Mouse (Mus musculus): ENCODE measurements around the gene Eci1. TPM values are rescaled to one million over a fixed set of nuclear protein-coding genes. Genes with fewer than 3 reads are reported as not detected.
A peak's percentile ranks its signal among the peaks of the same experiment; 100 is the strongest.

Eci1 gene
- total RNA-seq (2018; cell fraction: chromatin; rRNA removed): 10 to 100 TPM in 4 of 26 experiments, 1 to 10 TPM in 21, not detected in 1; 1.7 to 15.3 (median 5.2) TPM
- total RNA-seq (2018; cell fraction: cytosol; rRNA removed): 10 to 100 TPM; 16.1 to 25.0 (median 20.4) TPM
- total RNA-seq (2018; cell fraction: nucleus; rRNA removed): 10 to 100 TPM in 4 of 26 experiments, 1 to 10 TPM in 22; 2.5 to 15.2 (median 6.8) TPM
- polyA plus RNA-seq (2018): 10.4 to 30.9 TPM (median 23.5 TPM) in 3 replicates

- peak within 1 kb of the TSS; percentile 47 for H3K4me3 ChIP-seq (ENCODE audit: inconsistent target)
- WGBS (ENCODE audit: missing documents): under 1% methylated on average over 46 of the region's 48 CpGs
- peak within 1 kb of the TSS; percentile 34 for H3K27ac ChIP-seq
- H3K79me2 ChIP-seq (ENCODE audit: inconsistent target): peaks cover 15% of the 10 kb centered on the region; the same call in 1 of the 2 replicates
- H3K36me3 ChIP-seq (ENCODE audit: inconsistent target): peaks cover 32% of the 10 kb centered on the region
Observed at GRCm38 (mm10) chr17:24426471-24427169, at the start of gene Eci1. Eci1 (plus strand) TSS chr17:24426641.

- no peak overlapping the region for H3K27ac ChIP-seq
- no peak overlapping the region for H3K4me3 ChIP-seq (ENCODE audit: inconsistent target)
- WGBS (ENCODE audit: missing documents): 83% methylated on average over 2 of the region's 2 CpGs
- H3K79me2 ChIP-seq (ENCODE audit: inconsistent target): no peaks in the 10 kb centered on the region
- peaks cover 85% of the 10 kb centered on the region for H3K36me3 ChIP-seq (ENCODE audit: inconsistent target)
Observed at GRCm38 (mm10) chr17:24378496-24378895, 47.9 kb upstream of the Eci1 start.

- H3K4me3 ChIP-seq (ENCODE audit: inconsistent target): no peak overlapping the region
- H3K27ac ChIP-seq: no peak overlapping the region
- WGBS (ENCODE audit: missing documents): 93% methylated on average over 8 of the region's 8 CpGs
- peaks cover 78% of the 10 kb centered on the region for H3K36me3 ChIP-seq (ENCODE audit: inconsistent target)
- H3K79me2 ChIP-seq (ENCODE audit: inconsistent target): no peaks in the 10 kb centered on the region
Observed at GRCm38 (mm10) chr17:24383789-24384188, 42.7 kb upstream of the Eci1 start.

DNA sequence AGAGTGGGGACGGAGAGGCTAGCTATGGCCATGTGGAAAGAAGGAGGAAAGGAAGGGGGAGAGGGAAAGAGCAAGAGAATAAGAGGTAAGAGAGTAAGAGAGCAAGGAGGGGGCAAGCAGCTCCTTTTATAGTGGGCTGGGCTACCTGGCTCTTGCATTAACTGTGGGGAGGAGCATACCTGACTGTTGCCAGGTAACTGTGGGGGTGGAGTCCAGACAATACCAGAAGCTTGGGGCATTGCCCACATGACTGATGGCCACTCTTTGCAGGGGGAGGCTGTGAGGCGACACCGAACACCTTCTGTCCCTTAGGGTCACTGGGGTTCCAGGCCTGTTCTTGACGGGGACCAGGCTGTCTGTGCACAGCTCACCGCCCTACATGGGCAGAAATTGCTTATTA lies 37.7 kb upstream of the Eci1 start:
- Histone ChIP-seq H3K79me2 (ENCODE audit: inconsistent target) (no peaks in the 10 kb centered on the region), H3K36me3 (ENCODE audit: inconsistent target) (peaks cover 51% of the 10 kb centered on the region), H3K4me3 (ENCODE audit: inconsistent target) (no peak overlapping the region), H3K27ac (no peak overlapping the region)
- 91% methylated on average over 5 of the region's 5 CpGs for WGBS (ENCODE audit: missing documents)

GRCm38 (mm10) chr17:24389865-24390264 lies 36.6 kb upstream of the Eci1 start:
- Histone ChIP-seq H3K27ac (no peak overlapping the region), H3K36me3 (ENCODE audit: inconsistent target) (peaks cover 39% of the 10 kb centered on the region), H3K4me3 (ENCODE audit: inconsistent target) (no peak overlapping the region), H3K79me2 (ENCODE audit: inconsistent target) (no peaks in the 10 kb centered on the region)
- whole genome bisulfite sequencing (ENCODE audit: missing documents): 23% methylated on average over 2 of the region's 2 CpGs

DNA sequence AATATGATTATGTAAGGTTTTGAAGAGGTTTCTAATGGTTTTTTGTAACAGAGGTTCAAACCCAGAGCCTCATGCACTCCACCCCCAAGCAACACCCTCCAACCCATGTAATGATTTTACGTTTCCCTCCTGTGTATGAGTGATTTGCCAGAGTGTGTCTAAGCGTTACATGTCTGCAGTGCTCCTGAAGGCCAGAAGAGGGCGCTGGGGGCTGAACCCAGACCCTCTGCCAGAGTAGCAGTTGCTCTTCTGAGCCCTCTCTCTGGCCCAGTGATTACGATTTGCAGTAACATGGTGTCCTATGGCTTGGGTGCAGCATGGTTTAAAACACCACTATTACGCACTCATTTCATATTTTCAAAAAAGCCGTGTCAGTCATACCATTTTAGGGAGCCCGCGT lies 35.3 kb upstream of the Eci1 start:
- Histone ChIP-seq H3K36me3 (ENCODE audit: inconsistent target) (peaks cover 34% of the 10 kb centered on the region), H3K27ac (no peak overlapping the region), H3K4me3 (ENCODE audit: inconsistent target) (no peak overlapping the region), H3K79me2 (ENCODE audit: inconsistent target) (no peaks in the 10 kb centered on the region)
- 81% methylated on average over 8 of the region's 8 CpGs for WGBS (ENCODE audit: missing documents)

DNA sequence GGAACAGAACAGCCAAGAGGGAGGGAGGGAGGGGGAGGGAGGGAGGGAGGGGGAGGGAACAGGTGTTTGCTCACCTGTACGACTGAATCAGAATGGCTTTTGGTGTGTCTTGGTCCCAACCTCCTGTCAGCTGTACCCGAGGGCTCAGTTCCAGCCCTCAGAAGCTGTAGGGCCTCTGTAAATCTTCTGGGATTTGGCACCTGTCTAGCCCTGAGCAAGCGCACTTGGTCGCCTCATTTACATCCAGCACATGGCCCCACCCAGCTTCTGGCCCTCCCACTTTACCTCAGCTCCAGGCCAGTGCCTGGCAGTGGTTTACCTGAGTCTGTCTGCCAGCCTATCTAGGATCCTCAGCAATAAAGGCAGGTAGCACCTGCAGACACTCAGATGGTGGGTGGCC lies 32.9 kb upstream of the Eci1 start:
- 100% methylated on average over 3 of the region's 4 CpGs for WGBS (ENCODE audit: missing documents)
- Histone ChIP-seq H3K79me2 (ENCODE audit: inconsistent target) (no peaks in the 10 kb centered on the region), H3K36me3 (ENCODE audit: inconsistent target) (peaks cover 37% of the 10 kb centered on the region; the same call in 1 of the 2 replicates), H3K27ac (no peak overlapping the region), H3K4me3 (ENCODE audit: inconsistent target) (no peak overlapping the region)

GRCm38 (mm10) chr17:24394456-24394855 lies 32.0 kb upstream of the Eci1 start:
- WGBS (ENCODE audit: missing documents): 95% methylated on average over 7 of the region's 7 CpGs
- Histone ChIP-seq H3K79me2 (ENCODE audit: inconsistent target) (no peaks in the 10 kb centered on the region), H3K4me3 (ENCODE audit: inconsistent target) (no peak overlapping the region), H3K36me3 (ENCODE audit: inconsistent target) (peaks cover 47% of the 10 kb centered on the region; the same call in 1 of the 2 replicates), H3K27ac (no peak overlapping the region)

- Histone ChIP-seq H3K4me3 (ENCODE audit: inconsistent target) (no peak overlapping the region), H3K36me3 (ENCODE audit: inconsistent target) (peaks cover 80% of the 10 kb centered on the region), H3K27ac (no peak overlapping the region), H3K79me2 (ENCODE audit: inconsistent target) (no peaks in the 10 kb centered on the region)
- 90% methylated on average over 3 of the region's 3 CpGs for WGBS (ENCODE audit: missing documents)
Observed at GRCm38 (mm10) chr17:24402371-24402770, 24.1 kb upstream of the Eci1 start.

GRCm38 (mm10) chr17:24407116-24407803 lies 19.2 kb upstream of the Eci1 start:
- Histone ChIP-seq H3K27ac (no peak overlapping the region), H3K4me3 (ENCODE audit: inconsistent target) (no peak overlapping the region), H3K36me3 (ENCODE audit: inconsistent target) (peaks cover 70% of the 10 kb centered on the region), H3K79me2 (ENCODE audit: inconsistent target) (no peaks in the 10 kb centered on the region)
- WGBS (ENCODE audit: missing documents): 87% methylated on average over 12 of the region's 12 CpGs

DNA sequence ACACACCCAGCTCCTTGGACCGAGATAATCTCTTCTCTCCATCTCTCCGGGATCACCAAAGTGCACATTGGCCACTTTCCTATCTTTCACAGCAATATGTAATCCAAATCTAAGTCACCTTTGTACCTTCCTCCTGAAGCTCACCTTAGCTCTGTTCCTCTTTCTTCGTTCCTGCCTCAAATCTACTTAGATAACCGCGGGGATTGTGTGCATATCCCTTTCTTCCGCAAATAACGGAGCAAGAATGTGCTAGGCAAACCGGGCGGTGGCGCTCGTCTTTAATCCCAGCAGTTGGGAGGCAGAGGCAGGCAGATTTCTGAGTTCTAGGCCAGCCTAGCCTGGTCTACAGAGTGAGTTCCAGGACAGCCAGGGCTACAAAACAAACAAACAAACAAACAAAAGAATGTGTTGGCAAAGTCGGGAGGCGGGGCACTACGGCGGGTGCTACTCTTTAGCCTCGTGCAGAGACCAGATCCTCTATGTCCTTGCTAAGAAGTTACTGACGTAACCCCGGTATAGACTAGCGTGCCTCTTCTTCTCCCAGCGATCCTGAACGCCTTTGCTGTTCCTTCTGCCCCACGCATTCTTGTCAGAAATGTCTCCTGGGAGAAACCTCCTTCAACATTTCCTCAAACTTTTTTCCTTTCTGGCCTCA lies 12.8 kb upstream of the Eci1 start:
- Histone ChIP-seq H3K79me2 (ENCODE audit: inconsistent target) (peaks cover 40% of the 10 kb centered on the region), H3K4me3 (ENCODE audit: inconsistent target) (peak overlapping the region; percentile 66), H3K27ac (peak overlapping the region; percentile 66), H3K36me3 (ENCODE audit: inconsistent target) (peaks cover 26% of the 10 kb centered on the region)
- WGBS (ENCODE audit: missing documents): 8% methylated on average over 22 of the region's 22 CpGs

DNA sequence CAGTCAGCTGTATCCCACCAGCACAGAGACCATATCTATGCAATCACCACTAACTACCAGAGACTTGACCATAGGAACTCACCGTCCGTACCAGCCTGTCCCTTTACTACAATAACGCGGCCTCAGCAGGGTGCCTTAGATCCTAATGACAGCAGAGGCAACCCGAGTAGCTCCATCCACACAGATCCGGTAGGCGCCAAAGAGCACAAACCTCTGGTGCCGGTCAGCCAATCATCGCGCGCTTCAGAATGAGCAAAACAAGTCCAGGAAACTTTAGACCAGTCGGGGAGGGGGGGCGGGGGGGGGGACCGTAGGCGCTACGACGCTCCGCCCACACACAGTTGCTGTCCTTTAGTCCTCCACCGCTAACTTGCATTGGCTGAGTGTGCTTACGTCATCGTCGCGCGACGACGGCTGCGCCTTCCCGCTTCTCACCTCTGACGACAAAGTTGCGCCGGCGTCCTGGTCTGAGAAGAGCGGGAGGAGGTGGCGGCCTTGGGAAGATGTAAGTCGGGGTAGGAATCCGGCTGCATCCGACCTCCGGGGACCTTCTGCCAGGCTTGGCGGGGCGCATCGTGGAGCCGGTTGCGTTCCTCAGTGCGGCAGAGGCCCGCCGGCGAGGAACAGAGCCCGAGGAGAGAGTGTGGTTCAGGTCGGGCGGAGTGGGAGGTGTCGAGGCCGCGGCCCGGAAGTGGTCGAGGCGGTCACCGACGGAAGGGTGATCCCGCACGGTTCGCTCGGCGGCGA lies 12.0 kb upstream of the Eci1 start, which contains the start of gene Rnps1:
Gene Rnps1 (plus strand): TSS at position 336 of the 747 bp plus-strand sequence.
- H3K36me3 ChIP-seq (ENCODE audit: inconsistent target): peaks cover 26% of the 10 kb centered on the region
- H3K79me2 ChIP-seq (ENCODE audit: inconsistent target): peaks cover 47% of the 10 kb centered on the region
- peak within 1 kb of the TSS; percentile 66 for H3K27ac ChIP-seq
- peak within 1 kb of the TSS; percentile 98 for H3K4me3 ChIP-seq (ENCODE audit: inconsistent target)
- under 1% methylated on average over 58 of the region's 64 CpGs for WGBS (ENCODE audit: missing documents)

GRCm38 (mm10) chr17:24415011-24415410 lies 11.4 kb upstream of the Eci1 start:
- 1% methylated on average over 21 of the region's 21 CpGs for WGBS (ENCODE audit: missing documents)
- H3K36me3 ChIP-seq (ENCODE audit: inconsistent target): peaks cover 26% of the 10 kb centered on the region

More at GRCm38 (mm10) chr17:24415011-24415410, 11.4 kb upstream of the Eci1 start:
- peaks cover 53% of the 10 kb centered on the region for H3K79me2 ChIP-seq (ENCODE audit: inconsistent target)
- peak overlapping the region; percentile 65 for H3K27ac ChIP-seq
- H3K4me3 ChIP-seq (ENCODE audit: inconsistent target): peak overlapping the region; percentile 98
